Mouse (Mus musculus) heart, adult 2 months (tissue): ENCODE data around the gene Zkscan17.

Experiments used
- CTCF ChIP-seq: fragments of 200-600 bp; IDR thresholded peaks from 2 replicates; pipeline ENCODE4 v1.8.1; 2022; ENCODE audit warnings: antibody characterized with exemption, mild to moderate bottlenecking, moderate library complexity
- POLR2A ChIP-seq: fragments of 200-500 bp; IDR thresholded peaks from 2 replicates; pipeline ENCODE4 v1.6.1; 2011; ENCODE audit warnings: mild to moderate bottlenecking, low read depth, low read length, control low read depth; ENCODE audit not compliant: insufficient read depth

DNA sequence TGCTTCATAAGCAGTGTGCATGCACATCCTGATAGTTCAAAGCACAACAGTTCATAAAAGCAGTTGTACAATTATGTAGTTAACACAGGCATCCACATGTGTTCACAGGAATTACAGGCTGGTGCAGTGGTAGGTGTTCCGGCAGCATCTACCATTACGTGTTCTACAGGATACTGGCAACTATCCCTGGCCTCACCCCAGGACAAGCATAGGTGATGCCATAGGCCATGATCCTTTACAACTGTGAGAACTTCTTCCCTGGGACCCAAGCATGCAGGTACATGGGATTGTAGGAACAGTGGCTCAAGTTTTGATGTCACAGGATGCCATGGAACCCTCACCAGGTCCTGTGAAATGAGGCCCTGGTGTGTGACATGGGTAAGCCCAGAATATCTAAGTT lies 66.1 kb downstream of the Zkscan17 start:
- TF ChIP-seq CTCF = no peak
- TF ChIP-seq POLR2A = no peak
